Mouse (Mus musculus) frontal cortex, postnatal 25 days (tissue): ENCODE data around the gene Fgf22.
"Not testable (repeated sequence)": the region's sequence is repeated elsewhere in the genome, so short reads cannot be mapped to it uniquely, and the experiment has no call there.

ENCODE experiments used
- DNase-seq, 2 experiments: peaks; one replicate each; pipeline ENCODE4 v3.0.0; 2022; ENCODE audit warnings: low spot score in 2 of 2

Gene Fgf22

GRCm38 (mm10) chr10:79732500-79732899 is 22.4 kb upstream of the Fgf22 start:
- no peak for DNase-seq

GRCm38 (mm10) chr10:79733847-79734246 is 21.0 kb upstream of the Fgf22 start:
- DNase-seq: no peak

GRCm38 (mm10) chr10:79735361-79735760 is 19.5 kb upstream of the Fgf22 start:
- DNase-seq: no peak

- no peak for DNase-seq
Measured at GRCm38 (mm10) chr10:79736706-79737105, 18.2 kb upstream of the Fgf22 start.

DNA sequence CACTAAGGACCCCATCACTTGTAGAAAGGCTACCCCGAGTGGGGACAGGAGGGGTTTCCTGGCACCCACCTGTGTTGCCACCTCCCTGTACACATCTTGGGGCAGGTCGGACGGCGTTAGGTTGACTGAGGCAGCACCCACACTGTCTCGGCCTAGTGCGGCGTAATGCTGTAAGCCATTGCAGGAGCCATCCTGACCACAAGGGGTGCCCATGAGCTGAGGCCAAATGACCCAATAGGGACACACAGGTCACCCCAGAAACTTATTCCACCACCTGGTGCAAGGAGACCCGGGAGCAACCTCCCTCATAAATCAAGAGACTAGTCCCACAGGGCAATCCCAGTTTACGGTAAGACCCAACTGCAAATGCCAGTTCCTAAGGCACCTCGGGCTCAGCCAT is 16.6 kb upstream of the Fgf22 start:
- DNase-seq: no peak

DNA sequence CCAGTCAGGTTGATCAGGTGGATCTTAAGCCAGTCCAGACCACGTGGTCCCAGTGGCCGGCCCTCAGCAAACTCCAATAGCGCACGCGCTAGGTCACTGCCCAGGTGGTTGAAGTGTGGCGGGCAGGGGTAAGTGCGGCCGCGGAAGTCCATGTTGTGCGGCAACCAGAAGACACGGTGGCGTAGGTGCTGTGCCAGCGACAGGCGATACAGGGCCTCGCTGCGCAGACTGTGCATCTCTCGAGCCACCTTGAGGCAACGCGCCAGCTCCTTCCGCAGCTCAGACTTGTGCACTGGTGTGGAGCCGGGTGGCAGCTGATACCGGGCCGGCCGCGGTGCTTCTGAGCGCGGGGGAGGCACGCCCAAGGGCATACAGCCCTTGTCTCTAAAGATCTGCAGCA is 15.6 kb upstream of the Fgf22 start:
- DNase-seq: no peak

DNA sequence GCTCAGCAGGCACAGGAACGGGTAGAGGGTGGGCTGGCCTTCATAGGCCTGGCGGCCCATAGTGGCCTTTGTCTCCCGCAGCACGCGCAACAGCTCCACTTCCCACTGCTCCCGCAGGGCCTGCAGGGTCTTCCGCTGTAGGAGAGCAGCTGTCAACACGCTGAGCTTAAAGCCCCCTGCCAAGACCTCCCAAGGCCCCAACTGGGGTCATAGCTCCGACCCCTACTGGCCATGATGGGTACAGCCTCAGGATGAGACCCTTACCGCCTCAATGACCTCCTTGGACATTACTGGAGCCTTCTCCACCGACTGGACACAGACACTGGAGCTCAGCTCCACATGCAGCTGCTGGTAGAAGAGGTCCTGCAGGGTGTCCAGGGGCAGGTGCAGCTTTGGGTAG is 14.0 kb upstream of the Fgf22 start:
- no peak for DNase-seq

DNA sequence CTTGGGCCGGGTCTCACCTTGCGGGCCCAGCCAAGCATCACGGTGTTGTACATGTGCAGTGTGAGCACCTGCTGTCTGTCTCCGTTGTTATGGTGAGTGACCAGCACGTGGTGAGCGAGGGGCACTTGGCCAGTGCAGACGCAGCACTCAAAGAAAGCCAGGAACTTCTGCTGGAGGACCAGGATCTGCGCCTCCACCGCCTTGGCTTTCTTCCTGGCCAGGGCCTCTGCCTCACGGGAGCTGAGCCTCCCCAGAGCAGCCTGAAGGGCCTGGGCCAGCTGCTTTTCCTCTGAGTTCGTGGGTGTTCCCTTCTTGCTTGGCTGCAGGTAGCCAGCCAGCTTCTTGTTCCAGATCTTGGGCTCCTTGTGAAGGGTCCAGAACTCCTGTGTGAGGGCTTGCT is 11.7 kb upstream of the Fgf22 start:
- no peak for DNase-seq

DNA sequence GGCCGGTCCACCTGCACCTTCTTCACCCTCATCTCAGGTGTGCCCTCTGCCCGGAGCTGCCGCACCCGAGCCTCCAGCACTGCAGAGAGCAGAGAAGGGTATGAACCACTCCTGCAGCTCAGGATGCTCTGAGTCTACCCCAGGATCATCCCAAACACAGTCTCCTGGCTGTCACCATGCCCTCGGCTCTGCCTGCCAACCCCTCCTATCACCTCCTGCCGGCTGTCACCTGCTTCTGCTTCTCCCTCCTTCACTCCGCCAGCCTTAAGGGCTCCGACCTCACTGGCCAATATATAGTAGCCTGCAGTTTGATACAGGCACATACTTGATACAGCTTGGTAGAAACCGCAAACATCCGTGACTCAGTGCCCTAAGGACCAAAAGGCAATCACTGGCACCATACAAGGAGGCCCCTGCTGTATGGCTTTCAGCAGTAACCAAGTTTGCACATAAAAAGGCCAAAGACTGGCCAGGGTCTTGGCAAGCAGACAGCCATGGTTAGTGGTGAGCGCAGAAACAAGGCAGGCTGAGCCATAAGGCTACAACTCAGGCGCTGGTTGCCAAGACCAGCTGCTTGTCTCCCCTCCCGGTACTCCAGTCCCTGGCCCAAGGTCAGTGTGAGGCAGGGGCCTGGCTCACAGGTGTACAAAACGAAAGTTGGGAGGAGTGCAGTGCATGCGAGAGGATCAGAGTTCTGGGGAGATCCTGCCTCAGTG is 11.1 kb upstream of the Fgf22 start:
- DNase-seq: no peak

- DNase-seq: no peak
Measured at GRCm38 (mm10) chr10:79745411-79745810, 9.5 kb upstream of the Fgf22 start.

- DNase-seq: peak; percentile 88 to 93
Measured at GRCm38 (mm10) chr10:79745898-79746773, 8.7 kb upstream of the Fgf22 start, which contains the start of gene Polrmt. TSS of gene Polrmt (minus strand) at chr10:79746581.

DNA sequence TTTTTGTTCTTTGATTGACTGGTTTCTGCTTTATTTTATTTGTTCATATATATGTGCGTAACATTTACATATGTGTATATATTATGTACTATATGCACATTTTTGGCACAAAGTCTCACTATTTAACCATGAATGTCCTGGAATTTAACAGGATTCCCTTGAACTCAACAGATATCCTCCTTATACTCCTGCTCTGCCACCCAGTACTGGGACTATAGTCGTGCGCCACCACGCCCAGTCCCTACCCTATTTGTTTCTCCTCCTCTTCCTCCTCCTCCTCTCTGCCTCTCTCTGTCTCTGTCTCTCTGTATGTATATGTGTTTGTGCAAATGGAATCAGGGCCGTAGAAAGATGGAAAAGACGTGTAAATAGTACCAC is 8.1 kb upstream of the Fgf22 start:
- DNase-seq: no peak

- no peak for DNase-seq
Measured at GRCm38 (mm10) chr10:79748496-79748895, 6.4 kb upstream of the Fgf22 start.

- no peak for DNase-seq
Measured at GRCm38 (mm10) chr10:79755854-79756253, 978 bp downstream of the Fgf22 start.

GRCm38 (mm10) chr10:79756660-79757059 is 1.8 kb downstream of the Fgf22 start:
- DNase-seq: no peak

DNA sequence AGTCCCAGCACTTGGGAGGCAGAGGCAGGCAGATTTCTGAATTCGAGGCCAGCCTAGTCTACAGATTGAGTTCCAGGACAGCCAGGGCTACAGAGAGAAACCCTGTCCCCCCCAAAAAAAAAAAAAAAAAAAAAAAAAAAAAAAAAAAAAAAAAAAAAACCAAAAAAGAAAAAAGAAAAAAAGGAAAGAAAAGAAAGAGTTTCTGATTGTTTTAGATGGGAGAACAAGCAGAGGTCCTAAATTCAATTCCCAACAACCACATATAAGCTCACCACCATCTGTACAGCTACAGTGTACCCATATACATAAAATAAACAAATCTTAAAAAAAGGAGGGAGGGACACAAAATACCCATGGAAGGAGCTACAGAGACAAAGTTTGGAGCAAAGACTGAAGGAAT is 4.8 kb downstream of the Fgf22 start:
- not testable (repeated sequence) for DNase-seq

DNA sequence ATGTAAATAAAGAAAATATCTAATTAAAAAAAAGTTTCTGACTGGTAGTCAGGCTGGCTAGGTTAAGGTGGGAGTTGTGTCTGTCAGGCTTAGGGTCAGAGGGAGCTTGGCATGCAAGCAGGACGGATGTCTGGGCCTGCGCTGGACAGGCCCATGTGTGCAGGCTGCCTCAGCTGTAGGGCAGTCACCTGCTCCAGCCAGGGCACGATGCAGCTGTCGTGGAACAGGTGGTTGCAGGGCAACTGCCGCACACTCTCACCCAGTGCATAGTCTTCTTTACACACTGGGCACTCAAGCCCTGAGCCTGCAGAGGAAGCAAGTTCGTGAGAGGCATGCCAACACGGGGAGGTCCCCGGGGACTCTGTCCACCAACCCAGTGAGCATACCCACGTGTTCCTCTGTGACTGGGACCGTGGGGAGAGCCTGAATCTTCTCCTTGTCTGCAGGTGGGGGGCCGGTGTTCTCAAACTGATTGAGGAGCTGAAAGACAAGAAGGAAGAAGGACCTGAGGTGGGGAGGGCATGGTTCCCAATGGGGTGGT is 5.8 kb downstream of the Fgf22 start:
- no peak for DNase-seq

- DNase-seq: no peak
Measured at GRCm38 (mm10) chr10:79762875-79763274, 8.0 kb downstream of the Fgf22 start.

DNA sequence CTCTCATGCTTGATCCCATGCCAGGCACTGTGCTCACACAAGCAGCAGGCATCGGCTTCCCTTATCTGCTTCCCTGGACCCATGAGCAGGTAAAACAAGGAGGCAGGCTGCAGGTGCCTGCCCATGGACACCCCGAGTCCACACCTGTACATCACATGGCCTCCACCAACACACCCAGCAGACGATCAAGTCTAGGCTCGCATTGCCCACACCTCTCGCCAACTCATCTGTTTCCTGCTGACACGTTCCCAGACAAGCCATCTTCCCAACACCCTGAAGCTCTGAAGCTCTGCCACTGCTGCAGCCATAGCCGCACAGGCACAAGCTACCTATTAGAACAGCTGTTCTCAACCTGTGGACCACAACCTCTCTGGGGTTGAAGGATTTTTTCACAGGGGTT is 9.4 kb downstream of the Fgf22 start:
- no peak for DNase-seq

DNA sequence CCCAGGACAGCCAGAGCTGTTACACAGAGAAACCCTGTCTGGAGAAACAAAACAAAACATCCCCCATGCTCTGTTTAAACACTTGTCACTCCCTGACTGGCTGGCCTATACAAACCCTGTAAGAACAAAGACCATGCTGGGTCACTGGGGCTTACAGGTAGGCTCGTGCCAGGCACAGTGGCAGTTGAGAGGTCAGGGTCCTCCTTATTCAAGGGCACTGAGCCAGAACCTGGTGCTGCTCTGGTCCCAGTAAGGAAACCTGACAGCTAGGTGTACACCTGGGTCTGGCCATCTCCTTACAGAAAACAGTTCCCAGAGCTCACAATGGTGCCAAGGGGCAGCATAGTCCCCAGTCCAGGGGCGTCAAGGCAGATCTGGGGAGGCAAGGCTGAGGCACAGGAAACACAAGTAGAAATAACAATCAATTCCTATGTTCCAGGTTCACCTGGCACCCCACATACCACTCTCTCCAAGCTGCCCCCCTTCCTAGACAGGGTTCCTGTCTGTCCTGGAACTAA is 10.4 kb downstream of the Fgf22 start:
- no peak for DNase-seq

DNA sequence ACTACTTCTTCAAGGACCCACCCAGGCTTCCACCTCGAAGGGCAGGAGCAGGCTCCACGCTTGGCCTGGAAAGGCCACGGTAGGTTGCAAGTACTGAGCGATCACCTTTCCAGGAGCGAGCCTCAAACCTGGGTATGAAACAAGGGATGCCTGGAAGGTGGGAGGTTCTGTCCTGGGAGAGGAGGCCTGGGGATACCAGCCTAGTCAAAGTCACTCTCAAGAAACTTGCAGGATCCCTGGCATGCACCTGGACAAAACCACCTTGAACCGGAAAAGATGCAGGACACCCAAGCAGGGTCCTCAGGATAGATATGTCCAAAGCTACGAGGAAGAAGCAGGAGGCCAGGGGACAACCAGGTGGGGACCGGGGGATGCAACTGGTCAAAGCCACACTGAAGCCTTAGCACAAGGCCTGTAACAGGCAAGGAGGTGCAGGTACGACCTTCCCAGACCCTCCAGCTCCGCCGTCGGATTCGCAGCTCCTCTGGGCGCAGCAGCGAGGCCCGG is 11.2 kb downstream of the Fgf22 start:
- DNase-seq: no peak
